Mouse (Mus musculus) C2C12 (cell line): ENCODE measurements around the gene Il4.

Experiments used
- CEBPB ChIP-seq: IDR thresholded peaks from one replicate; pipeline ENCODE4 v1.6.1; 2011; ENCODE audit warnings: low read depth, mild to moderate bottlenecking, control low read depth, moderate library complexity
- CTCF ChIP-seq: IDR thresholded peaks from one replicate; pipeline ENCODE4 v1.5.1; 2011; ENCODE audit not compliant: control insufficient read depth, insufficient read depth, insufficient read length
- FOSL1 ChIP-seq: IDR thresholded peaks from one replicate; pipeline ENCODE4 v1.8.0; 2011; ENCODE audit warnings: mild to moderate bottlenecking, low read length; ENCODE audit not compliant: poor library complexity, insufficient read depth, severe bottlenecking
- MAX ChIP-seq: IDR thresholded peaks from one replicate; pipeline ENCODE4 v1.6.1; 2011; ENCODE audit warnings: mild to moderate bottlenecking, control low read depth
- MYOD1 ChIP-seq: IDR thresholded peaks from one replicate; pipeline ENCODE4 v1.6.1; 2011; ENCODE audit warnings: low read depth; ENCODE audit not compliant: control insufficient read depth, insufficient read length
- MYOG ChIP-seq: IDR thresholded peaks from one replicate; pipeline ENCODE4 v1.6.1; 2011; ENCODE audit not compliant: control insufficient read depth, insufficient read length; ENCODE audit errors: extremely low read depth
- USF1 ChIP-seq: IDR thresholded peaks from one replicate; pipeline ENCODE4 v1.6.1; 2011; ENCODE audit warnings: low read depth, mild to moderate bottlenecking, control low read depth, moderate library complexity

DNA sequence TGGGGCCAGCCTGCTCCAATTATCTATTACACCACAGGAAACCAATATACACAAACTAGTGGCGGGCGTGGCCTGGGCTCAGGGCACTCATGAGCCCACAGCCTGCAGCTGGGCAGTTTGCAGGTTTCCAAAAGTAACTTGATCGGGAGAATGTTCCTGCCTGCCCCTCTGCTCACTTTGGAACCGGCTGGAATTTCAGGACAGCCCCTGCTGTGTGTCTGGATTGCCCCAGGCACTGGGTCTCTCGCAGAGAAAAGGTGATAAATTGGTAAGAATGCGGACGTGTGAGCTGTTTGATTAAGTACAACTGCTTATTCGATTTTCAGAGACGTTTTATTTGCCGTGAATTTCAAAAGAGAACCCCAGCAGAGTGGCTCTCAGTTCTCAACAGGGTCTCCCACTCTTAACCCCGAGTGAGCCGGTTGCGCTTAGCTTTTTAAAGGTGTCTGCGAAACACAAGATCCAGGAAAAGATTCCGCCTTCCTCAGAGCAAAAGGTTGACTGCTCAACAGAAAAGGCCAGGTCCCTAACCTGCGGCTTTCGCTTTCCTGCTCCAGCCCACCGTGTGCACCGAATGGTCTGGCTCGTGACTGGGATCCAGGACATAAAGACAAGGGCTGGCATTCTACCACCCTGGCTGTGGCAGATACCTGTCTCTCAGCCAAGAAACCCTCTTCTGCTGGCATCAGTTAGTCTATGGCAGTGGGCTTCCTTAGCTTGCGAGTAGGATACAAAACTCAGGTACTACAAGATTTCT, 18.8 kb upstream of the Il4 start:
- TF ChIP-seq MAX (no peak), CTCF (no peak), USF1 (no peak), MYOD1 (no peak), MYOG (no peak), CEBPB (no peak), FOSL1 (no peak)
